Mouse (Mus musculus) MEL (cell line): ENCODE data around the gene Uqcc1. TPM values are rescaled to one million over a fixed set of nuclear protein-coding genes. Genes with fewer than 3 reads are reported as not detected.

ENCODE experiments used
- DNase-seq: peaks from one replicate; pipeline ENCODE4 v3.0.0; 2011; ENCODE audit warnings: low read depth, low spot score
- H3K27ac ChIP-seq: 2 replicates; pipeline ENCODE4 v1.5.1; 2012; ENCODE audit warnings: low read depth, mild to moderate bottlenecking, control low read depth, low read length, moderate library complexity; ENCODE audit not compliant: control insufficient read depth
- H3K27me3 ChIP-seq, 2 experiments: fragments of 150-350 bp in 1 of 2; sonication (generic) in 1 of 2; 2 replicates each; pipeline ENCODE4 v1.6.1; 2012; ENCODE audit warnings: low read length in 2 of 2, mild to moderate bottlenecking in 2 of 2, improper control_type of control experiment in 1 of 2, moderate library complexity in 1 of 2; ENCODE audit not compliant: insufficient read depth in 2 of 2, control insufficient read depth in 1 of 2
- H3K36me3 ChIP-seq, 2 experiments: 2 replicates each; pipeline ENCODE4 v1.6.1; 2012 to 2014; ENCODE audit warnings: low read length in 2 of 2, improper control_type of control experiment in 1 of 2, inconsistent platforms in 1 of 2, mild to moderate bottlenecking in 1 of 2; ENCODE audit not compliant: insufficient read depth in 2 of 2, control insufficient read depth in 1 of 2
- H3K4me1 ChIP-seq, 2 experiments: fragments of 150-350 bp in 1 of 2; sonication (generic) in 1 of 2; 2 replicates each; pipeline ENCODE4 v1.6.1; 2012; ENCODE audit warnings: low read length in 2 of 2, improper control_type of control experiment in 1 of 2, mild to moderate bottlenecking in 1 of 2; ENCODE audit not compliant: insufficient read depth in 2 of 2, control insufficient read depth in 1 of 2
- H3K4me3 ChIP-seq, 2 experiments: fragments of 150-350 bp in 1 of 2; sonication (generic) in 1 of 2; 2 replicates each; pipeline ENCODE4 v1.5.1; 2012; ENCODE audit warnings: low read depth in 2 of 2, low read length in 2 of 2, mild to moderate bottlenecking in 2 of 2, moderate library complexity in 2 of 2, control low read depth in 1 of 2, improper control_type of control experiment in 1 of 2; ENCODE audit not compliant: control insufficient read depth in 1 of 2, insufficient read depth in 1 of 2
- H3K79me2 ChIP-seq: 2 replicates; pipeline ENCODE4 v1.6.1; 2012; ENCODE audit warnings: mild to moderate bottlenecking, low read length, moderate library complexity; ENCODE audit not compliant: control insufficient read depth, poor library complexity, insufficient read depth
- H3K9ac ChIP-seq: 2 replicates; pipeline ENCODE4 v1.6.1; 2012; ENCODE audit warnings: low read depth, mild to moderate bottlenecking, control low read depth, low read length, moderate library complexity; ENCODE audit not compliant: control insufficient read depth, poor library complexity, severe bottlenecking
- H3K9me3 ChIP-seq: fragments of 150-350 bp; sonication (generic); replicated peaks from 2 replicates; pipeline ENCODE4 v1.6.1; 2012; ENCODE audit warnings: mild to moderate bottlenecking, low read length, improper control_type of control experiment, moderate library complexity; ENCODE audit not compliant: insufficient read depth
- BHLHE40 ChIP-seq: IDR thresholded peaks from 2 replicates; pipeline ENCODE4 v1.6.1; 2012; ENCODE audit warnings: low read depth, mild to moderate bottlenecking, inconsistent platforms, low read length, improper control_type of control experiment, borderline replicate concordance
- CTCF ChIP-seq, 3 experiments: IDR thresholded peaks in 2 of 3; conservative IDR thresholded peaks in 1 of 3; 2 replicates each; pipeline ENCODE4 v1.5.1; 2011 to 2012; ENCODE audit warnings: low read length in 3 of 3, low read depth in 2 of 3, mild to moderate bottlenecking in 2 of 3, improper control_type of control experiment in 1 of 3, inconsistent platforms in 1 of 3, mixed read lengths in 1 of 3, moderate library complexity in 1 of 3; ENCODE audit not compliant: control insufficient read depth in 1 of 3, insufficient read depth in 1 of 3, poor library complexity in 1 of 3, severe bottlenecking in 1 of 3
- EP300 ChIP-seq, 2 experiments: IDR thresholded peaks; 2 replicates each; pipeline ENCODE4 v1.6.1; 2011; ENCODE audit warnings: improper control_type of control experiment in 2 of 2, low read length in 2 of 2, low read depth in 1 of 2, mild to moderate bottlenecking in 1 of 2
- ETS1 ChIP-seq: IDR thresholded peaks from 2 replicates; pipeline ENCODE4 v1.6.1; 2012; ENCODE audit warnings: low read depth, mild to moderate bottlenecking, inconsistent platforms, low read length, improper control_type of control experiment, moderate library complexity
- GATA1 ChIP-seq: IDR thresholded peaks from 2 replicates; pipeline ENCODE4 v1.6.1; 2011; ENCODE audit warnings: low read depth, low read length, improper control_type of control experiment
- MAFK ChIP-seq: IDR thresholded peaks from 2 replicates; pipeline ENCODE4 v1.6.1; 2011; ENCODE audit warnings: low read depth, mild to moderate bottlenecking, low read length, improper control_type of control experiment, borderline replicate concordance
- MAZ ChIP-seq: IDR thresholded peaks from 2 replicates; pipeline ENCODE4 v1.6.1; 2012; ENCODE audit warnings: low read depth, mild to moderate bottlenecking, inconsistent platforms, low read length, improper control_type of control experiment
- MXI1 ChIP-seq: IDR thresholded peaks from 2 replicates; pipeline ENCODE4 v1.6.1; 2011; ENCODE audit warnings: mild to moderate bottlenecking, low read depth, low read length, improper control_type of control experiment
- MYC ChIP-seq: IDR thresholded peaks from 2 replicates; pipeline ENCODE4 v1.6.1; 2011; ENCODE audit warnings: low read depth, mild to moderate bottlenecking, low read length, improper control_type of control experiment, moderate library complexity
- NRF1 ChIP-seq: IDR thresholded peaks from 2 replicates; pipeline ENCODE4 v1.6.1; 2014; ENCODE audit warnings: low read depth, mild to moderate bottlenecking, inconsistent platforms, low read length, improper control_type of control experiment, moderate library complexity; ENCODE audit not compliant: poor library complexity, insufficient read depth, severe bottlenecking
- POLR2A ChIP-seq, 2 experiments: IDR thresholded peaks; 2 replicates each; pipeline ENCODE4 v1.6.1; 2011 to 2012; ENCODE audit warnings: low read length in 2 of 2, mild to moderate bottlenecking in 2 of 2, control low read depth in 1 of 2, improper control_type of control experiment in 1 of 2, low read depth in 1 of 2, moderate library complexity in 1 of 2; ENCODE audit not compliant: control insufficient read depth in 1 of 2, insufficient read depth in 1 of 2, poor library complexity in 1 of 2
- POLR2AphosphoS2 ChIP-seq: IDR thresholded peaks from 2 replicates; pipeline ENCODE4 v1.6.1; 2011; ENCODE audit warnings: low read length, improper control_type of control experiment
- POLR2AphosphoS5 ChIP-seq: IDR thresholded peaks from 2 replicates; pipeline ENCODE4 v1.6.1; 2012; ENCODE audit warnings: low read depth, borderline replicate concordance, mild to moderate bottlenecking, inconsistent platforms, low read length, moderate library complexity, mixed read lengths
- RCOR1 ChIP-seq: IDR thresholded peaks from 2 replicates; pipeline ENCODE4 v1.6.1; 2012; ENCODE audit warnings: low read depth, mild to moderate bottlenecking, inconsistent platforms, low read length, improper control_type of control experiment
- SIN3A ChIP-seq: IDR thresholded peaks from 2 replicates; pipeline ENCODE4 v1.6.1; 2012; ENCODE audit warnings: low read length, improper control_type of control experiment, inconsistent platforms
- TAL1 ChIP-seq: IDR thresholded peaks from 2 replicates; pipeline ENCODE4 v1.6.1; 2012; ENCODE audit warnings: mild to moderate bottlenecking, inconsistent platforms, low read length, moderate library complexity, mixed read lengths
- USF1 ChIP-seq: IDR thresholded peaks from 2 replicates; pipeline ENCODE4 v1.6.1; 2014; ENCODE audit warnings: low read depth, mild to moderate bottlenecking, inconsistent platforms, low read length, improper control_type of control experiment, moderate library complexity
- USF2 ChIP-seq, 2 experiments: IDR thresholded peaks; 2 replicates each; pipeline ENCODE4 v1.6.1; 2011 to 2012; ENCODE audit warnings: improper control_type of control experiment in 2 of 2, low read length in 2 of 2, borderline replicate concordance in 1 of 2, inconsistent platforms in 1 of 2, low read depth in 1 of 2, mild to moderate bottlenecking in 1 of 2; ENCODE audit not compliant: insufficient read depth in 1 of 2
- ZC3H11A ChIP-seq: IDR thresholded peaks from 2 replicates; pipeline ENCODE4 v1.6.1; 2012; ENCODE audit warnings: low read depth, mild to moderate bottlenecking, inconsistent platforms, low read length, improper control_type of control experiment
- ZKSCAN1 ChIP-seq: IDR thresholded peaks from 2 replicates; pipeline ENCODE4 v1.6.1; 2012; ENCODE audit warnings: low read depth, mild to moderate bottlenecking, inconsistent platforms, low read length, improper control_type of control experiment, moderate library complexity
- ZNF384 ChIP-seq: IDR thresholded peaks from 2 replicates; pipeline ENCODE4 v1.6.1; 2012; ENCODE audit warnings: low read depth, mild to moderate bottlenecking, inconsistent platforms, low read length, improper control_type of control experiment
- polyA plus RNA-seq, 2 experiments: library from polyadenylated mRNA; stranded (reverse) in 1 of 2; unstranded in 1 of 2; fragments of >175 nt in 1 of 2; fragments of >200 nt in 1 of 2; gene quantifications; 2 replicates each; pipeline versions ENCODE4 v1.2.1 to v1.2.4; 2012; ENCODE audit warnings: low replicate concordance in 2 of 2, low read depth in 1 of 2; ENCODE audit not compliant: insufficient read length in 2 of 2, insufficient read depth in 1 of 2, missing spikeins in 1 of 2
- total RNA-seq: library from RNA; depleted of rRNA; stranded (reverse); fragments of 300-350 nt; gene quantifications from 2 replicates; pipeline ENCODE4 v1.2.3, GENCODE M21; 2012

Uqcc1 gene
- total and polyA plus RNA-seq, 3 experiments: 61.0 to 83.1 TPM; not detected in 1

DNA sequence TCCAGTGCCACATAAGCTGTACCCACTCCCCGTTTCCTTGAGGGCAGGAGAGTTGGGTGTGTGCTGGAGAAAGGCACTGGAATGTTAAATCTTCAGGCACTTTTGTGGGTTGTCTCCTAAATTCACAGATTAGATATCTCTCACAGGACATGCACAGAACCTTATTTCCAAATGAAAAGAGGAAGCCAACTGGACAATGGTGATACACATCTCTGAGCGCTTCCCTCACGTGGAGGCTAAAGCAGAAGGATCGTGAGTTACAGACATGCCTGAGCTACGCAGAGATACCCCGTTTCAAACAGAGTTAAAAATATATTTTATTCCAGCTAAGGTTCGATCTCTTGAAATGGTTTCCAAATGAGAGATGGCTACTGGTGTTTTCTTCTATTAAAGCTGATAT, 7.0 kb downstream of the Uqcc1 start:
- no peaks in the 10 kb centered on the region for H3K27me3 ChIP-seq
- H3K36me3 ChIP-seq: peaks cover 2 to 32% of the 10 kb centered on the region in 2 experiments
- H3K4me1 ChIP-seq: peaks cover 7 to 26% of the 10 kb centered on the region in 2 experiments
- H3K79me2 ChIP-seq: peaks cover 32% of the 10 kb centered on the region
- no peak overlapping the region for H3K9ac ChIP-seq
- TF ChIP-seq ETS1: 0 out of 2 replicates have a peak, but pooled peaks have one; percentile 19
- TF ChIP-seq BHLHE40: peak; percentile 91
- 0 out of 2 replicates have a peak, but pooled peaks have one; percentile 23 for TF ChIP-seq SIN3A
- TF ChIP-seq GATA1: peak; percentile 77
- peak; percentile 33; the same call in 1 of the 2 replicates for TF ChIP-seq RCOR1
- TF ChIP-seq POLR2A (IDR thresholded peaks at IDR 0.05; ENCODE audit: control insufficient read depth in 1 of 2, insufficient read depth in 1 of 2, low read depth in 1 of 2, low read length in 2 of 2, poor library complexity in 1 of 2): no peak
- TF ChIP-seq MAZ: no peak
- TF ChIP-seq USF1: peak; percentile 49; the same call in 1 of the 2 replicates
- TF ChIP-seq MXI1: peak; percentile 78
- peak; percentile 25 to 58; a peak in 2 of 4 replicates for TF ChIP-seq EP300 (IDR thresholded peaks at IDR 0.05; ENCODE audit: low read depth in 1 of 2, low read length in 2 of 2)
- TF ChIP-seq MYC: peak; percentile 71
- no peak for TF ChIP-seq ZC3H11A
- H3K4me3 ChIP-seq: no peak overlapping the region
- 0 out of 2 replicates have a peak overlapping the region, but pooled peaks have one; percentile 5 for H3K27ac ChIP-seq
- no peaks in the 10 kb centered on the region for H3K9me3 ChIP-seq
- peak; percentile 58 for DNase-seq

DNA sequence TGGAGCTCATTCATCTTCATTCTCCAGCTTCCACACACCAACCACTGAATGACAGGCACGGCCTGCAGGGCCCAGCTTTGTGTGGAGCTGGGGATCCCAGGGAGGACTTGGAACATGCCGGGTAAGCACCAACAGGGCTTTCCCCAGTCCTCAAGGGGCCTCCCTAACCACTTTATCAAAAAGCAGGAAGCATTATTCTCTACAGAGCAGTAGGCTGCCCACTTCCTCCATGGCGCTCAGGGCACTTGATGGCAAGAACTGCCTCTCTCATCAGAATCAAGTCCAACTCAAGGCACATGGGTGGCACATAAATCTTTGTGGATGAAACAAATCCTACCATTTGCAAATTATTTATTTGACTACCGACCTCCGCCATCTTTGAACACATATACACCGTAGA, 15.4 kb downstream of the Uqcc1 start:
- no peak for TF ChIP-seq MYC
- TF ChIP-seq NRF1: no peak
- no peak for TF ChIP-seq GATA1
- no peak for TF ChIP-seq TAL1
- TF ChIP-seq MAFK: no peak
- TF ChIP-seq ZNF384: no peak
- no peak for TF ChIP-seq USF2 (IDR thresholded peaks at IDR 0.05; ENCODE audit: borderline replicate concordance in 1 of 2, insufficient read depth in 1 of 2, low read depth in 1 of 2, low read length in 2 of 2)
- no peak for TF ChIP-seq POLR2AphosphoS2
- no peak for TF ChIP-seq POLR2AphosphoS5
- no peak for TF ChIP-seq ETS1
- no peak for TF ChIP-seq ZKSCAN1
- TF ChIP-seq CTCF (IDR thresholded peaks at IDR 0.05 in 2 of 3, conservative IDR thresholded peaks at IDR 0.05 in 1 of 3; ENCODE audit: control insufficient read depth in 1 of 3, insufficient read depth in 1 of 3, low read depth in 2 of 3, low read length in 3 of 3, poor library complexity in 1 of 3, severe bottlenecking in 1 of 3): no peak
- no peak for DNase-seq
- Histone ChIP-seq H3K27me3 (no peaks in the 10 kb centered on the region), H3K4me1 (no peaks in the 10 kb centered on the region), H3K4me3 (no peak overlapping the region), H3K27ac (no peak overlapping the region), H3K9me3 (no peaks in the 10 kb centered on the region), H3K36me3 (peaks cover 0 to 20% of the 10 kb centered on the region in 2 experiments; a peak in 2 of 4 replicates), H3K9ac (no peak overlapping the region), H3K79me2 (peaks cover 13% of the 10 kb centered on the region; the same call in 1 of the 2 replicates)
